Mouse (Mus musculus) midbrain, embryonic 16.5 days (tissue): ENCODE results near the gene G430095P16Rik. TPM values are rescaled to one million over a fixed set of nuclear protein-coding genes. Genes with fewer than 3 reads are reported as not detected.

Source experiments
- ATAC-seq: fragments of 200-750 bp; cut with Nextera tagmentation; 2 replicates; pipeline ENCODE4 v1.8.0; 2017; ENCODE audit warnings: moderate TSS enrichment
- H3K27ac ChIP-seq: fragments of 300-500 bp; sonication (generic); 2 replicates; pipeline ENCODE4 v1.5.1; 2014; ENCODE audit warnings: mild to moderate bottlenecking, low read length, mixed read lengths
- H3K27me3 ChIP-seq: fragments of 300-500 bp; sonication (generic); 2 replicates; pipeline ENCODE4 v1.6.1; 2014; ENCODE audit warnings: low read depth, low read length, mixed read lengths; ENCODE audit not compliant: control insufficient read depth, insufficient read depth
- H3K36me3 ChIP-seq: fragments of 300-500 bp; sonication (generic); 2 replicates; pipeline ENCODE4 v1.6.1; 2014; ENCODE audit warnings: mild to moderate bottlenecking, low read length, moderate library complexity, mixed read lengths; ENCODE audit not compliant: control insufficient read depth, insufficient read depth
- H3K4me1 ChIP-seq: fragments of 300-500 bp; sonication (generic); 2 replicates; pipeline ENCODE4 v1.6.1; 2014; ENCODE audit warnings: mild to moderate bottlenecking, low read length, mixed read lengths; ENCODE audit not compliant: control insufficient read depth, insufficient read depth
- H3K4me2 ChIP-seq: fragments of 300-500 bp; sonication (generic); 2 replicates; pipeline ENCODE4 v1.6.1; 2014; ENCODE audit warnings: mild to moderate bottlenecking, low read length, mixed read lengths
- H3K4me3 ChIP-seq: fragments of 300-500 bp; sonication (generic); 2 replicates; pipeline ENCODE4 v1.5.1; 2014; ENCODE audit warnings: low read depth, mild to moderate bottlenecking, low read length, moderate library complexity, mixed read lengths
- H3K9ac ChIP-seq: fragments of 300-500 bp; sonication (generic); 2 replicates; pipeline ENCODE4 v1.6.1; 2014; ENCODE audit warnings: low read depth, low read length, mixed read lengths
- H3K9me3 ChIP-seq: fragments of 300-500 bp; sonication (generic); replicated peaks from 2 replicates; pipeline ENCODE4 v1.6.1; 2014; ENCODE audit warnings: mild to moderate bottlenecking, low read length, mixed read lengths; ENCODE audit not compliant: control insufficient read depth, poor library complexity, severe bottlenecking
- WGBS: fragments of 180-500 bp; shearing (Covaris S2); extraction: QIAGEN DNeasy Blood & Tissue Kit; methylation state at CpG from one replicate; pipeline ENCODE4 v1.1.7; 2014; 5-methylcytosine and 5-hydroxymethylcytosine counted together
- polyA plus RNA-seq: library from polyadenylated mRNA; unstranded; fragments of >200 nt; fragmentation: Nextera tagmentation; extraction: Ambion mirVana; gene quantifications from 2 replicates; pipeline ENCODE4 v1.2.1, GENCODE M21; 2015

G430095P16Rik gene
- polyA plus RNA-seq, 1 experiment from 2014 or later, result 1.1 TPM

DNA sequence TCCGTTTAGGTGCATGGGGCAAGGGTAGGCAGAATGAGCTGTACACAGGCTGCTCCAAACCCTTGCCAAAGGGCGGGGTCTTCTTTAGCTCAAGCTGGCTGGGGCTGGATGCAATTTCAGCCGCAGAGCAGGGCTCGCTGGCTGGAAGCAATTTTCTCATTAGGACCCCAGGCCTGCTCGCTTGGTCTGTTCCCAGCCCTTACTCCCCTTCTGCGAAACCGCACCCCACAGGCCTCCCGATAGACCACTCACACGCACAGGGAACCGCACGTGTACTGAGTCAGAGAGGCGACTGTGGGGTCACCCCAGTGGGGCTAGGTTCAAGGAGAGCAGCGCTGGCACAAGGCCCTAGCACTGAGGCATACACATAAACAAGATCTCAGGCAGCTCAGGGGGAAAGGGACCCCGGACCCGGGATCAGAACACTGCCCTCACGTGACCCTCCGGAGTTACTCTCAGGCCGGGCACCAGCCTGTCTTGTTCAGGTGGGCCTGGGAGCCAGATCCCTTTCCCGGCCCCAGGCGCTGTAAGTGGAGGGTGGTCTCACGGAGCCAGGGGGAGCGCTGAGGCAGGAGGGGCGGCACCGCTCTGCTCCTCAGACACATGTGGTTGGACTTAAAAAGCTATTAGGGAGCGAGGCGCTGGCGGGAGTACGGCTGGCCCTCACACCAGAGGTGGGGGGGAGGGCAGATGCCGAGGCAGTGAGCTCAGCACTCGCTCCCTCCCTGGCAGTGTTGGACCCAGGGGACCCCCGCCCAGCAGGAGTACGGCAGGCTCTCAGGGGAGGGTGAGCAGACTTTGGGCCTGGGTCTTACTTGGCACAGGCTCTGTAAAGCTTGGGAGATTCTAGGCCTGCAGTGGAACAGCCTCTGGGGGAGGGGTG, 19.6 kb downstream of the G430095P16Rik start:
- H3K36me3 ChIP-seq, result no peaks in the 10 kb centered on the region
- WGBS, result 6% methylated on average over 32 of the region's 32 CpGs
- peak overlapping the region; percentile 12; the same call in 1 of the 2 replicates for H3K9ac ChIP-seq
- H3K27me3 ChIP-seq, result peaks cover 65% of the 10 kb centered on the region
- ATAC-seq, result peak; percentile 31; the same call in 1 of the 2 replicates
- H3K9me3 ChIP-seq, result no peaks in the 10 kb centered on the region
- H3K4me2 ChIP-seq, result 0 out of 2 replicates have a peak overlapping the region, but pooled peaks have one; percentile 2
- peak overlapping the region; percentile 12; the same call in 1 of the 2 replicates for H3K27ac ChIP-seq
- peaks cover 44% of the 10 kb centered on the region for H3K4me1 ChIP-seq
- no peak overlapping the region for H3K4me3 ChIP-seq

- Histone ChIP-seq H3K27me3 (peaks cover 62% of the 10 kb centered on the region), H3K36me3 (no peaks in the 10 kb centered on the region), H3K9me3 (no peaks in the 10 kb centered on the region), H3K4me2 (no peak overlapping the region), H3K4me1 (peaks cover 42% of the 10 kb centered on the region), H3K9ac (peak overlapping the region; percentile 12; the same call in 1 of the 2 replicates), H3K27ac (peak overlapping the region; percentile 59), H3K4me3 (no peak overlapping the region)
- ATAC-seq, result no peak
- 13% methylated on average over 10 of the region's 10 CpGs for WGBS
Measured at GRCm38 (mm10) chr8:84743054-84743415, 20.2 kb downstream of the G430095P16Rik start.

- peaks cover 39% of the 10 kb centered on the region for H3K4me1 ChIP-seq
- H3K4me2 ChIP-seq, result no peak overlapping the region
- H3K9me3 ChIP-seq, result no peaks in the 10 kb centered on the region
- no peak overlapping the region for H3K4me3 ChIP-seq
- no peak overlapping the region for H3K9ac ChIP-seq
- WGBS, result 5% methylated on average over 17 of the region's 17 CpGs
- H3K27ac ChIP-seq, result peak overlapping the region; percentile 59
- H3K27me3 ChIP-seq, result peaks cover 55% of the 10 kb centered on the region
- H3K36me3 ChIP-seq, result no peaks in the 10 kb centered on the region
- peak; percentile 51; the same call in 1 of the 2 replicates for ATAC-seq
Measured at GRCm38 (mm10) chr8:84743517-84744420, 21.0 kb downstream of the G430095P16Rik start.

DNA sequence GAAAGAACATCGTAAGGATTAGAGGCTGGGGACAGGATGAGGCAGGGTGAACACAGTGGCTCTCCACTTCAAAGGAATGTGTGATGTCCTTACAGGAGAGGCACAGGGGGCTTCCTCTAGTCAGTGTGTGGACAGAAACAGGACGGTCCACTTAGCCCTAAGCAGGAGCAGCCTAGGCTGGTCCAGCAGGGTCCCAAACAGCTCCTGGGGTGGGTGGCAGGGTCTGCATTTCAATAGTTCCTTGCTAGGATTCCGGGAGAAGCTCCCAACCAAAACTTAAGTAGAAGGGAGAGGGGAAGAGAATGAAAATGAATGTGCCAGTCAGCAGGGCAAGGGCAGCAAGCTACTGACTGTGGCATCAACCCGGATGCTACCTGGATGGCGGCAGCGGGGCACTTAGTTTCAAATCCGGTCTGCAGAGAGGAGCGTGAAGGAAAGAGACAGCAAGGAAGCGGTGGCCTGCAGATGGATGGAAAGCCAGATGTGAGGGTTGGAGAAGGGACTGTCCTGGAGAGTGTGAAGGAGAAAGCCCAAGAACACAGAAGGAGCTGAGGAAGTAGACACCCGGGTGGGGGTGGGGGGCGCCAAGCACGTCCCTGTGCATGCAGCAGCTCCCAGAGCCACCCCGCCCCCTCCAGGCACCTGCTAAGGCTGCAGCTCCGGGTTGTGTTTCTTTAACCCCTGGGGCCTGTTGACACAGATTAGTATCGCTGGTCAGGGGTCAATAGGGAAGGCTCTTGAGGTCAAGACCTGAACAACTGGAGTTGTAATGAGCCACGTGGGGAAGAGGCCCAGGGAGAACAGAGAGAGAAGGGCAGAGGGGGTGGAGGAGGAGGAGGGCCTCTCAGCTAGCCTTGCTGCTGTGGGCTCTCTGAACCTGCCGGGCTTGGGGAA, 22.5 kb downstream of the G430095P16Rik start:
- peaks cover 39% of the 10 kb centered on the region for H3K4me1 ChIP-seq
- peak overlapping the region; percentile 59; the same call in 1 of the 2 replicates for H3K27ac ChIP-seq
- no peak for ATAC-seq
- H3K4me2 ChIP-seq, result no peak overlapping the region
- H3K27me3 ChIP-seq, result peaks cover 51% of the 10 kb centered on the region
- no peak overlapping the region for H3K9ac ChIP-seq
- no peaks in the 10 kb centered on the region for H3K36me3 ChIP-seq
- no peak overlapping the region for H3K4me3 ChIP-seq
- WGBS, result 9% methylated on average over 17 of the region's 17 CpGs
- no peaks in the 10 kb centered on the region for H3K9me3 ChIP-seq

GRCm38 (mm10) chr8:84749519-84749918, 26.7 kb downstream of the G430095P16Rik start:
- H3K36me3 ChIP-seq, result no peaks in the 10 kb centered on the region
- no peak overlapping the region for H3K4me3 ChIP-seq
- 62% methylated on average over 16 of the region's 16 CpGs for WGBS
- H3K9me3 ChIP-seq, result no peaks in the 10 kb centered on the region
- H3K4me1 ChIP-seq, result peaks cover 12% of the 10 kb centered on the region
- H3K9ac ChIP-seq, result no peak overlapping the region; the same call in 1 of the 2 replicates
- H3K27me3 ChIP-seq, result peaks cover 30% of the 10 kb centered on the region
- ATAC-seq, result 0 out of 2 replicates have a peak, but pooled peaks have one; percentile 38
- peak overlapping the region; percentile 41; the same call in 1 of the 2 replicates for H3K27ac ChIP-seq
- H3K4me2 ChIP-seq, result no peak overlapping the region

GRCm38 (mm10) chr8:84752734-84753582, 30.2 kb downstream of the G430095P16Rik start:
- Histone ChIP-seq H3K4me3 (no peak overlapping the region), H3K4me1 (no peaks in the 10 kb centered on the region; the same call in 1 of the 2 replicates), H3K9me3 (no peaks in the 10 kb centered on the region), H3K36me3 (no peaks in the 10 kb centered on the region), H3K27ac (no peak overlapping the region), H3K27me3 (peaks cover 14% of the 10 kb centered on the region), H3K9ac (no peak overlapping the region), H3K4me2 (no peak overlapping the region)
- 86% methylated on average over 6 of the region's 6 CpGs for WGBS
- no peak for ATAC-seq

DNA sequence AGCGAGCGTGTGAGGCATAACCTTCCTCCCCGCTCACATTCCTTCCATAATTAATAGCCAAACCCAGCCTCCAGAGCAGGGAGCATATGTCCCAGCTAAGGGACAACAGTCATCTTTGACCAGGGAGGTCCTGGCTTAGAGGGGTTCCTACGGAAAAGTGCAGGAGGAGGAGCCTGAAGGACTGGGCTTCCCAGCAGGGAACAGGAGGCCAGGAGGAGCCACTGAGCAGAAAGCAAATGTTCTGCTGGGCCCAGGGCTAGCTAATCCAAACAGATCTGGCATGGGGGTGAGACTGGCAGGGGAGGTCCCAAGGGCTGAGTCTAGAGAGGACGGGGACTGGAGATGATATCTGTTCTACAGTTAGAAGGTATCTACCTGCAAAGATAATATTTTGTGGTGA, 34.7 kb downstream of the G430095P16Rik start:
- WGBS, result 47% methylated on average over 5 of the region's 5 CpGs
- Histone ChIP-seq H3K36me3 (no peaks in the 10 kb centered on the region), H3K4me3 (no peak overlapping the region), H3K9me3 (no peaks in the 10 kb centered on the region), H3K27me3 (no peaks in the 10 kb centered on the region; the same call in 1 of the 2 replicates), H3K4me2 (no peak overlapping the region), H3K4me1 (no peaks in the 10 kb centered on the region; the same call in 1 of the 2 replicates), H3K9ac (no peak overlapping the region), H3K27ac (no peak overlapping the region)
- ATAC-seq, result no peak
